Mouse (Mus musculus): ENCODE data around the gene Gm21477.
"Not testable (repeated sequence)": the region's sequence is repeated elsewhere in the genome, so short reads cannot be mapped to it uniquely, and the experiment has no call there.

- TF ChIP-seq CTCF, EP300 (IDR thresholded peaks at IDR 0.05; ENCODE audit: low read depth): not testable (repeated sequence)
Measured at GRCm38 (mm10) chrY:87116521-87116920, at the start of gene Gm21477.

Data from heart, postnatal 0 days (tissue).